Mouse (Mus musculus) liver, embryonic 14.5 days (tissue): ENCODE measurements around the gene Shisa3.

Source experiments
- CTCF ChIP-seq: IDR thresholded peaks from 2 replicates; pipeline ENCODE4 v1.5.1; 2016; ENCODE audit warnings: antibody characterized with exemption, low read depth, control low read depth
- EP300 ChIP-seq: IDR thresholded peaks from 2 replicates; pipeline ENCODE4 v1.6.1; 2016; ENCODE audit warnings: antibody characterized with exemption, low read depth

- TF ChIP-seq EP300: no peak
- no peak for TF ChIP-seq CTCF
Measured at GRCm38 (mm10) chr5:67595070-67595469, 12.6 kb upstream of the Shisa3 start.
